Mouse (Mus musculus) frontal cortex, postnatal 36 days (tissue): ENCODE measurements around the gene Vmn1r181.
"Not testable (repeated sequence)": the region's sequence is repeated elsewhere in the genome, so short reads cannot be mapped to it uniquely, and the experiment has no call there.

Experiments
- DNase-seq, 2 experiments: peaks; one replicate each; pipeline ENCODE4 v3.0.0; 2022; ENCODE audit warnings: low spot score in 2 of 2

Vmn1r181 gene

DNA sequence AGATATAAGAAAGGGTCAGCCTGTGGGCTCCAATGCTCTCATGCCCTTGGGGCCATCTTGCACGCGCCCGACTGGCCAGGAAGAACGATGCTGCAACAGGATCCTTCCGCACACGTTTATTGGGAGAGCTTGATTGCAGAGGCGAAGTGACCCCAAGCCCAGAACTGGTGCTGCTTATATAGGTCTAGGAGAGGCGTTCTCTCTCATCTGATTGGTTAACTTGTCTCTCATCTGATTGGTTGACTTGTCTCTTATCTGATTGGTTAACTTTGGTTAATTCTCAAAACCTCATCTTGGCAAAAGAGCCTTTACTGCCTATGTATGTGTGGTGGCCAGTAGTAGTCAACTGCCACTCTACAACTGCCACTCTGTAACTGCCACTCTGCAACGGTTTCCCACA is at the start of gene Vmn1r181:
Vmn1r181 (plus strand) TSS at position 301 of the 400 bp plus-strand sequence.
- not testable (repeated sequence) for DNase-seq

DNA sequence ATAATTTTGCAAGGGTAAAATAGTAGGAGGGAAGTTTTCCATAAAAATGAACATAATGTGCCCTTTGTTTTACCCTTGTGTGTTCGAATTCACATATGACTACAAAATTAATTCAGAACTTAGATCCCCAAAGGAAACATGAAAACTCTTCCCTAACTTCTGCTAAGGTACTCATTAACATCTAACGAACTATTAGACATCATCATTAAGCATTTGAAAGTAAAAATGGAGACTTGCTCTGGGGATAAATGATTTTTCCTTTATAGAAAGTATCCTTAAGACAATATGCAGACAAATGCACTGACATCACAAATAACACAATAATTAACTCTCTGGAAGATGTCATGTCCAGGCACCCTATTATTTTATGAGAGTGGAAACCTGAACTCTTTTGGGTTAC is 47.7 kb upstream of the Vmn1r181 start, which contains the start of gene Vmn1r179:
Vmn1r179 (plus strand) TSS at position 301 of the 400 bp plus-strand sequence.
- no peak for DNase-seq

DNA sequence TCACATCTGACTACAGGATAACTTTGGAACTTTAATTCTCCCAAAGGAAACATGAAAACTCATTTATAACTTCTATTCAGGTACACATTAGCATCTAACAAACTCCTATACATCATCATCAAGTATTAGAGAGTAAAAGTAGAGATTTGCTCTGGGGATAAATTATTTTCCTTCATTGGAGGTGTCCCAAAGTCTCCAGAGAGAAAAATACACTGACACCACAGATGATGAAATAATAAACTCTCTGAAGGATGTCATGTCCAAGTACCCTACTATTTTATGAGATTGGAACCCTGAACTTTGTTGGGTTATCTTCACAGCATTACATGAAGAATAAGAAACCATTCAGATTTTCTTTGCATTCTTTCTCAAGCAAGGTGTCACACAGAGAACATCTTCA is 24.1 kb upstream of the Vmn1r181 start, which contains the start of gene Vmn1r180:
Vmn1r180 (plus strand) TSS at position 301 of the 400 bp plus-strand sequence.
- DNase-seq: no peak

DNA sequence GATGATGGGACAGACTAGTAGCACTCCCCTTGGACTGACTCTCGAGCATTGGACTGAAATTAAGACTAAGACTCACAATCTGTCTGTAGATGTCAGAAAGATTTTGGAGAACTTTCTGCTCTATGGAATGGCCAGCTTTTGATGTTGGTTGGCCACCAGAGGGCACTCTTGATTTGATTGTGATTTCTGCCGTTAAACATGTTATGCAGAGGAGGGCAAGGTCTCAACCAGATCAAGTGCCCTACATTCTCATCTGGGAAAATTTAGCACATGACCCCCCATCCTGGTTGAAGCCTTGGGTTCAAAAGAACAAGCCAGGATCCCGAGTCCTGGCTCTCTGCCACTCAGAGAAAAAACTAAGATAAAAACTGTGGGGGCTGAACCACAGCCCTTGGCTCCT is 6.4 kb upstream of the Vmn1r181 start:
- peak; percentile 1 to 2 for DNase-seq

DNA sequence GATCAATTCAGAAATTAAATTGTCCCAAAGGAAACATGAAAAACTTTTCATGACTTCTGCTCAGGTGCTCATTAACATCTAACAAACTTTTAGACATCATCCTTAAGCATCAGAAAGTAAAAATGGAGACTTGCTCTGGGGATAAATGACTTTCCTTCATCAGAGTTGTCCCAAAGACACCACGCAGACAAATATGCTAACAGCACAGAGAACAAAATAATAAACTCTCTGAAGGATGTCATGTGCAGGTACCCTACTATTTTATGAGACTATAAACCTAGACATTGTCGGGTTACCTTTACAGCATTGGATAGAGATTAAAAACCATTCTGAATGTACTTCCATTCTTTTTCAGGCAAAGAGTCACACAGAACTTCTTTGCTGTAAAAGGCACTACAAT is 27.0 kb downstream of the Vmn1r181 start, which contains the start of gene V1rd19:
V1rd19 (plus strand) TSS at position 301 of the 400 bp plus-strand sequence.
- DNase-seq: no peak
